Mouse (Mus musculus) heart, postnatal 0 days (tissue): ENCODE measurements around the gene Gltp.

Source experiments
- CTCF ChIP-seq: IDR thresholded peaks from 2 replicates; pipeline ENCODE4 v1.5.1; 2016; ENCODE audit warnings: antibody characterized with exemption, control low read depth, low read depth
- EP300 ChIP-seq: IDR thresholded peaks from 2 replicates; pipeline ENCODE4 v1.6.1; 2016; ENCODE audit warnings: antibody characterized with exemption, low read depth

- TF ChIP-seq CTCF, result no peak
- TF ChIP-seq EP300, result no peak
Measured at GRCm38 (mm10) chr5:114680676-114681285, 10.0 kb downstream of the Gltp start.
